Comparison of ENCODE assay signal across 19 mouse cellular contexts in genomic region chr1:151451946-151452345, GRCm38 (mm10). TPM values are rescaled to one million over a fixed set of nuclear protein-coding genes. Genes with fewer than 3 reads are reported as not detected.
DNase-seq lines count a peak whose midpoint lies in the region; ATAC-seq lines count a peak whose summit lies in the region.
"Had no signal": no experiment of that assay in that cellular context is flagged by ENCODE, and none has a peak within 500 bp of the region (broad histone marks: within the 10 kb centered on the region; RNA-seq: fewer than 3 reads in every experiment).

No protein-coding gene starts in this region.

- ATAC-seq in midbrain, embryonic 11.5 days (ENCODE audit: low FRiP score), result no peak
- no peak for ATAC-seq in midbrain, embryonic 15.5 days (replicated peaks)
- ATAC-seq: activated CD4-positive, CD25-positive, alpha-beta regulatory T cell, adult 4 months; CD4-positive, CD25-positive, alpha-beta regulatory T cell, adult 4 months; Patski had no signal

- H3K4me1 ChIP-seq in midbrain, embryonic 11.5 days (ENCODE audit: control insufficient read depth, insufficient read depth, low read length), result no peaks in the 10 kb centered on the region
- H3K4me1 ChIP-seq in midbrain, embryonic 15.5 days, result no peaks in the 10 kb centered on the region

- no peak overlapping the region for H3K4me2 ChIP-seq in midbrain, embryonic 11.5 days
- H3K4me2 ChIP-seq in midbrain, embryonic 15.5 days, result no peak overlapping the region

- no peak overlapping the region for H3K4me3 ChIP-seq in midbrain, embryonic 11.5 days (ENCODE audit: low read depth, low read length)
- H3K4me3 ChIP-seq in midbrain, embryonic 15.5 days, result no peak overlapping the region

- H3K9ac ChIP-seq in midbrain, embryonic 11.5 days (ENCODE audit: low read length), result no peak overlapping the region
- H3K9ac ChIP-seq in midbrain, embryonic 15.5 days, result no peak overlapping the region

- WGBS in midbrain, embryonic 11.5 days, result 96% methylated on average over 11 of the region's 11 CpGs
- WGBS in midbrain, embryonic 15.5 days, result 97% methylated on average over 11 of the region's 11 CpGs

- H3K36me3 ChIP-seq in midbrain, embryonic 11.5 days (ENCODE audit: control insufficient read depth, insufficient read depth, low read length), result peaks cover 15% of the 10 kb centered on the region
- peaks cover 49% of the 10 kb centered on the region for H3K36me3 ChIP-seq in midbrain, embryonic 15.5 days (replicated peaks)

- DNase-seq in heart, adult 11 months, result peak; percentile 76
- DNase-seq in heart, postnatal 36 days, result no peak
- DNase-seq in midbrain, embryonic 11.5 days (ENCODE audit: low spot score, missing footprints), result peak; percentile 79
- DNase-seq: adrenal gland, adult 2 months; adrenal gland, adult 8-10 months; adrenal gland, postnatal 10 days; adrenal gland, postnatal 14 days; adrenal gland, postnatal 25 days; adrenal gland, postnatal 36 days; B cell, adult 2 months; cerebellum, adult 11 months; cerebellum, adult 11-12 months; cerebellum, adult 18-20 months had no signal

- intact Hi-C loops in heart, postnatal 36 days (cut with DNase I), result no loop called here

- no peak overlapping the region for H3K27ac ChIP-seq in midbrain, embryonic 11.5 days (ENCODE audit: low read depth, low read length)
- no peak overlapping the region for H3K27ac ChIP-seq in midbrain, embryonic 15.5 days

- no peaks in the 10 kb centered on the region for H3K27me3 ChIP-seq in midbrain, embryonic 11.5 days (ENCODE audit: control insufficient read depth, insufficient read depth, low read length)
- no peaks in the 10 kb centered on the region for H3K27me3 ChIP-seq in midbrain, embryonic 15.5 days (replicated peaks)
- H3K27me3 ChIP-seq: CH12.LX, Patski had no signal

- no peaks in the 10 kb centered on the region for H3K9me3 ChIP-seq in midbrain, embryonic 11.5 days (ENCODE audit: control insufficient read depth, low read length)
- no peaks in the 10 kb centered on the region for H3K9me3 ChIP-seq in midbrain, embryonic 15.5 days
- H3K9me3 ChIP-seq: G1E had no signal

RNA-seq across cellular contexts. Expression of gene Trmt1l, which starts 23.6 kb away (rescaled TPM):
- total RNA-seq in heart, postnatal 36 days (2021), result 10 to 100 TPM; 20.0 to 20.3 TPM
- 54.3 and 56.7 TPM in 2 replicates for polyA plus RNA-seq in midbrain, embryonic 11.5 days (2014; fragmentation: Nextera tagmentation; extraction: Ambion mirVana)
- polyA plus RNA-seq in midbrain, embryonic 15.5 days (2015; fragmentation: Nextera tagmentation; extraction: Ambion mirVana), result 46.6 and 48.3 TPM in 2 replicates

RNA-seq across cellular contexts. Expression of gene Swt1, which starts 23.7 kb away (rescaled TPM):
- total RNA-seq in heart, postnatal 36 days (2021), result 1 to 10 TPM; 7.0 to 8.8 TPM
- 23.6 and 27.8 TPM in 2 replicates for polyA plus RNA-seq in midbrain, embryonic 11.5 days (2014; fragmentation: Nextera tagmentation; extraction: Ambion mirVana)
- 13.0 and 13.9 TPM in 2 replicates for polyA plus RNA-seq in midbrain, embryonic 15.5 days (2015; fragmentation: Nextera tagmentation; extraction: Ambion mirVana)

RNA-seq across cellular contexts. Expression of gene Rnf2, which starts 48.8 kb away (rescaled TPM):
- total RNA-seq in heart, postnatal 36 days (2021), result 10 to 100 TPM; 16.7 to 18.6 TPM
- 149 and 161 TPM in 2 replicates for polyA plus RNA-seq in midbrain, embryonic 11.5 days (2014; fragmentation: Nextera tagmentation; extraction: Ambion mirVana)
- 113 and 115 TPM in 2 replicates for polyA plus RNA-seq in midbrain, embryonic 15.5 days (2015; fragmentation: Nextera tagmentation; extraction: Ambion mirVana)

Comparison
In these comparisons a context has a peak if more than half of its experiments do, and no peak if none do; other contexts are left out.
1. DNase-seq: peak in heart, adult 11 months (single experiment) and midbrain, embryonic 11.5 days (single experiment); none in heart, postnatal 36 days (0 of 2).